Mouse (Mus musculus) heart, adult 18-20 months (tissue): ENCODE measurements around the gene Krtap4-13. TPM values are rescaled to one million over a fixed set of nuclear protein-coding genes. Genes with fewer than 3 reads are reported as not detected.
"Not testable (repeated sequence)": the region's sequence is repeated elsewhere in the genome, so short reads cannot be mapped to it uniquely, and the experiment has no call there.

ENCODE experiments used
- DNase-seq, 2 experiments: peaks; one replicate each; pipeline ENCODE4 v3.0.0; 2021 to 2022; ENCODE audit warnings: mixed read lengths in 1 of 2
- long read RNA-seq, 2 experiments: library from polyadenylated mRNA; stranded (forward); transcript quantifications; one replicate each; pipeline ENCODE4 v2.0.0; 2021
- total RNA-seq, 2 experiments: library from RNA; stranded (reverse); gene quantifications; 2 replicates each; pipeline ENCODE4 v1.2.3; 2021

Krtap4-13 gene
- total RNA-seq = not detected
- long read RNA-seq, experiment 1 = 0 reads
- long read RNA-seq, experiment 2 = 0 reads

GRCm38 (mm10) chr11:99809792-99810191 is at the start of gene Krtap4-13:
TSS of gene Krtap4-13 (minus strand) at chr11:99809892.
- DNase-seq = not testable (repeated sequence)

GRCm38 (mm10) chr11:99858761-99859160 is 49.1 kb upstream of the Krtap4-13 start:
- DNase-seq = no peak

- no peak for DNase-seq
These were observed 47.9 kb upstream of the Krtap4-13 start, which contains the start of gene Gm11568 for GRCm38 (mm10) chr11:99857617-99858016. TSS of gene Gm11568 (plus strand) at chr11:99857917.

GRCm38 (mm10) chr11:99854121-99854520 is 44.4 kb upstream of the Krtap4-13 start:
- no peak for DNase-seq

- no peak for DNase-seq
These were observed 41.8 kb upstream of the Krtap4-13 start, which contains the start of gene Krtap4-16 for GRCm38 (mm10) chr11:99851508-99851907. TSS of gene Krtap4-16 (minus strand) at chr11:99851608.

GRCm38 (mm10) chr11:99846746-99847145 is 37.1 kb upstream of the Krtap4-13 start:
- no peak for DNase-seq

- no peak for DNase-seq
These were observed 32.5 kb upstream of the Krtap4-13 start for GRCm38 (mm10) chr11:99842185-99842584.

- no peak for DNase-seq
These were observed 28.3 kb upstream of the Krtap4-13 start, which contains the start of gene 2300003K06Rik for GRCm38 (mm10) chr11:99837966-99838365. TSS of gene 2300003K06Rik (minus strand) at chr11:99838066.

GRCm38 (mm10) chr11:99815566-99815965 is 5.9 kb upstream of the Krtap4-13 start, which contains the start of gene Gm11564:
TSS of gene Gm11564 (minus strand) at chr11:99815666.
- DNase-seq = not testable (repeated sequence)

GRCm38 (mm10) chr11:99804346-99804745 is 5.3 kb downstream of the Krtap4-13 start, which contains the start of gene Gm11554:
TSS of gene Gm11554 (minus strand) at chr11:99804446.
- not testable (repeated sequence) for DNase-seq

- not testable (repeated sequence) for DNase-seq
These were observed 10.9 kb downstream of the Krtap4-13 start, which contains the start of gene Gm11569 for GRCm38 (mm10) chr11:99798832-99799231. TSS of gene Gm11569 (minus strand) at chr11:99798932.

- no peak for DNase-seq
These were observed 16.3 kb downstream of the Krtap4-13 start, which contains the start of gene Gm11596 for GRCm38 (mm10) chr11:99793367-99793766. TSS of gene Gm11596 (minus strand) at chr11:99793467.

- DNase-seq = not testable (repeated sequence)
These were observed 24.8 kb downstream of the Krtap4-13 start, which contains the start of gene Krtap4-9 for GRCm38 (mm10) chr11:99784900-99785299. TSS of gene Krtap4-9 (plus strand) at chr11:99785200.

GRCm38 (mm10) chr11:99780604-99781003 is 29.1 kb downstream of the Krtap4-13 start, which contains the start of gene Krtap4-8:
TSS of gene Krtap4-8 (minus strand) at chr11:99780704.
- no peak for DNase-seq

GRCm38 (mm10) chr11:99778401-99778800 is 31.3 kb downstream of the Krtap4-13 start:
- no peak for DNase-seq

- not testable (repeated sequence) for DNase-seq
These were observed 36.9 kb downstream of the Krtap4-13 start, which contains the start of gene Gm11595 for GRCm38 (mm10) chr11:99772813-99773212. TSS of gene Gm11595 (minus strand) at chr11:99772913.

- DNase-seq = no peak
These were observed 41.3 kb downstream of the Krtap4-13 start for GRCm38 (mm10) chr11:99768410-99768809.

Other genes starting within 250 kb of the Krtap4-13 start
- not detected for gene Krtap3-1, start 243.3 kb downstream of the Krtap4-13 start, total RNA-seq
- not detected for gene Krtap1-5, start 228.9 kb downstream of the Krtap4-13 start, total RNA-seq
- gene Krtap1-4, start 226.2 kb downstream of the Krtap4-13 start, total RNA-seq = not detected
- not detected for gene Krtap1-3, start 218.6 kb downstream of the Krtap4-13 start, total RNA-seq
- gene Krtap9-3, start 211.8 kb downstream of the Krtap4-13 start, total RNA-seq = not detected
- not detected for gene Gm11938, start 206.6 kb downstream of the Krtap4-13 start, total RNA-seq
- not detected for gene Gm11937, start 199.7 kb downstream of the Krtap4-13 start, total RNA-seq
- not detected for gene Krtap2-4, start 195.0 kb downstream of the Krtap4-13 start, total RNA-seq
- not detected for gene Gm11562, start 189.5 kb downstream of the Krtap4-13 start, total RNA-seq
- not detected for gene Krtap4-1, start 181.7 kb downstream of the Krtap4-13 start, total RNA-seq
- gene Krtap4-2, start 174.8 kb downstream of the Krtap4-13 start, total RNA-seq = not detected
- gene Krtap4-7, start 165.8 kb downstream of the Krtap4-13 start, total RNA-seq = not detected
- not detected for gene Gm11555, start 159.7 kb downstream of the Krtap4-13 start, total RNA-seq
- gene Gm11563, start 150.9 kb downstream of the Krtap4-13 start, total RNA-seq = not detected
- gene Krtap4-6, start 143.9 kb downstream of the Krtap4-13 start, total RNA-seq = not detected
- gene Gm14190, start 119.2 kb downstream of the Krtap4-13 start, total RNA-seq = not detected
- not detected for gene Gm14180, start 75.6 kb downstream of the Krtap4-13 start, total RNA-seq
- not detected for gene Gm11595, start 37.0 kb downstream of the Krtap4-13 start, total RNA-seq
- gene Krtap4-8, start 29.2 kb downstream of the Krtap4-13 start, total RNA-seq = not detected
- not detected for gene Krtap4-9, start 24.7 kb downstream of the Krtap4-13 start, total RNA-seq
- gene Gm11596, start 16.4 kb downstream of the Krtap4-13 start, total RNA-seq = not detected
- not detected for gene Gm11569, start 11.0 kb downstream of the Krtap4-13 start, total RNA-seq
- gene Gm11554, start 5.4 kb downstream of the Krtap4-13 start, total RNA-seq = not detected
- not detected for gene Gm11564, start 5.8 kb upstream of the Krtap4-13 start, total RNA-seq
- gene 2300003K06Rik, start 28.2 kb upstream of the Krtap4-13 start, total RNA-seq = not detected
- not detected for gene Krtap4-16, start 41.7 kb upstream of the Krtap4-13 start, total RNA-seq
- gene Gm11568, start 48.0 kb upstream of the Krtap4-13 start, total RNA-seq = not detected
- gene Gm11559, start 54.6 kb upstream of the Krtap4-13 start, total RNA-seq = not detected
- gene Krtap9-1, start 63.5 kb upstream of the Krtap4-13 start, total RNA-seq = not detected
- gene Gm11567, start 69.3 kb upstream of the Krtap4-13 start, total RNA-seq = not detected
- gene Krtap31-1, start 98.0 kb upstream of the Krtap4-13 start, total RNA-seq = not detected
- not detected for gene Gm11565, start 104.9 kb upstream of the Krtap4-13 start, total RNA-seq
- not detected for gene Krtap31-2, start 126.4 kb upstream of the Krtap4-13 start, total RNA-seq
- gene Krtap9-5, start 138.6 kb upstream of the Krtap4-13 start, total RNA-seq = not detected
- gene Krtap29-1, start 169.2 kb upstream of the Krtap4-13 start, total RNA-seq = not detected
- gene Krtap16-1, start 176.7 kb upstream of the Krtap4-13 start, total RNA-seq = not detected
- not detected for gene Krtap17-1, start 184.1 kb upstream of the Krtap4-13 start, total RNA-seq
- not detected for gene Krt33a, start 206.3 kb upstream of the Krtap4-13 start, total RNA-seq
- not detected for gene Krt33b, start 220.0 kb upstream of the Krtap4-13 start, total RNA-seq
- not detected for gene Krt34, start 231.7 kb upstream of the Krtap4-13 start, total RNA-seq
- not detected for gene Krt31, start 240.7 kb upstream of the Krtap4-13 start, total RNA-seq